Mouse (Mus musculus): ENCODE measurements around the gene Trpc7.
A peak's percentile ranks its signal among the peaks of the same experiment; 100 is the strongest.

The Trpc7 gene

DNA sequence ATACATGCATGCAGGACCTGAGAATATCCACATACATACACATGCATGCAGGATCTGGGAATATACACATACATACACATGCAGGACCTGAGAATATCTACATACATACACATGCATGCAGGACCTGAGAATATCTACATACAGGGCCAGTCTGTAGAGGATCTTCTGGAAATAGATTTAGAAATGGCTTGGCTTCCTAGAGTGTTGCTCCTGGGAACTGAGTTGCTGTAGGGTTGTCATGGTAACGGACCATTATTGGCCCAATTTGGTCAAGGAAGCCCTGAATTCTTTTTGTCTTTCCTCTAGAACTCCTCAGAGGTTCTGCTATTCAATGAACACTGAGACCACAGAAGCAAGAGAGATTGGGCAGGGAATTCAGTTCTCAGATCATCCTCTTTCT lies 113.2 kb downstream of the Trpc7 start:
- no peak for DNase-seq

GRCm38 (mm10) chr13:56781697-56782096 lies 114.1 kb downstream of the Trpc7 start:
- no peak for DNase-seq

- DNase-seq = no peak
Measured at GRCm38 (mm10) chr13:56780746-56781469, 114.9 kb downstream of the Trpc7 start.

GRCm38 (mm10) chr13:56774304-56774703 lies 121.5 kb downstream of the Trpc7 start:
- no peak for DNase-seq

DNA sequence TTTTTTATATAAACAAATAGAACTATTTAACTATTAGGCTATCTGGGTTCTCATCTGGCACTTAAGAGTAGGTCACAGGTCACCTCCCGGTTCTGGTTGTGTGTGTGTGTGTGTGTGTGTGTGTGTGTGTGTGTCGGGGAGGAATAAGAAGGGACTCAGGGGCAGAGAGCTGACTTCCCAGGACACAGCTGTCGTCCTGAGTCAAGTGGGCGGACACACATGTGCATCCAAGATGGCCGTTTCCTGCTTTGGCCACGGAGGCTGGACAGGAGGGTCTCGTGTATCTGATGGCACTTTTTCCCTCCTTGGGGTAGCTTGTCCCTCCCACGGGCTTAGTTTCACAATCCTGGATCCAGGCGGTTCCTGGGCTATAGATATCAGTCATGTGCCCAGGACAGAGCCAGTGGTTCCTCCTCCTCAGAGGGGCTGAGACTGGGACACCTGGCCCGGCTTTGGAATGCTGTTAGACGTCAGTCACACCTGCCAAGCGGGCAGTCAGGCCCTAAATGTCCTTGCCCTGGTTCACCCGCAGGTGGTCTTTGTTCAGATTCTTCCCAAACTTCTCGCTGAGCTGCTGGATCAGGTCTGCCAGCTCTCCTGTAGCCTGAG lies 122.4 kb downstream of the Trpc7 start:
- DNase-seq = no peak

DNA sequence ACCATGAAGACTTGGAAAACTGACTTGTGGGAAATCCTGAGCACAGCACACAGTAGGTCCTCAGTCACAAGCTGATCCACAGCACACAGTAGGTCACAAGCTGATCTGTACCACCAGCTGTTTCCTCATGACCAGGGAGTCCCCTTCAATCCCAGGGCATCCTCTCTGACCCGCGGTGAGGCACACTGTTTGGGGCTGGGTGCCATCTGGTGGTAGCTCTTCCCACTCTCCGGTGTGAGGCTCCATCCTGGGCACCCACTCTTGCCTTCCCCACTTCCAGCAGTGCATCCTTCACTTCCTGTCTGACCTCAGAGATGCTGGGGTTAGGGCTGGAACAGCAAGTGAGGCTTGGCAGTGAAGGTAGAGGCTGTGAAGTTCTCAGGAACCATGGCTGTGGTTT lies 123.2 kb downstream of the Trpc7 start:
- no peak for DNase-seq

GRCm38 (mm10) chr13:56770786-56771185 lies 125.0 kb downstream of the Trpc7 start:
- no peak for DNase-seq

DNA sequence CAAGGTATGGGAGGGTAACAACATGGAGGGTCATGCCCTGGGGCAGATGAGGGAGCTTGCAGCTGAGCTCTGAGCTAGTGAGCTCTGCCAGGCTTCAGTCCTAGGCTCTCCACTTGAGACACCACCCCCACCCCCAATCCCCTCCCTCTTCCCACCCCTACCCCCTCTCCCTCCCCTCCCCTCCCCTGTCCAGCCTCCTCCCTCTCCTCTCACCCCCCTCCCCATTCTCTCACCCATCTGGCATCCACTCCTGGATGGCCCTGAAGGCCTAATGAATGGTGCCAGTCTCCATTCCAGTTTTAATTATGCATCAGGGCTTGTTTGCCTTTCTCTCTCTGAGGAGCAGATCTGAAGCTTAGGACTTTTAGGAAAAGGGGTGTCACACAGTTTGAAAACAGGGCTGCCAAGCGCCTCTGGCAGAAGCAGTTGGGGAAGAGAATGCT lies 125.6 kb downstream of the Trpc7 start:
- no peak for DNase-seq

- DNase-seq = no peak
Measured at GRCm38 (mm10) chr13:56769431-56769830, 126.4 kb downstream of the Trpc7 start.

DNA sequence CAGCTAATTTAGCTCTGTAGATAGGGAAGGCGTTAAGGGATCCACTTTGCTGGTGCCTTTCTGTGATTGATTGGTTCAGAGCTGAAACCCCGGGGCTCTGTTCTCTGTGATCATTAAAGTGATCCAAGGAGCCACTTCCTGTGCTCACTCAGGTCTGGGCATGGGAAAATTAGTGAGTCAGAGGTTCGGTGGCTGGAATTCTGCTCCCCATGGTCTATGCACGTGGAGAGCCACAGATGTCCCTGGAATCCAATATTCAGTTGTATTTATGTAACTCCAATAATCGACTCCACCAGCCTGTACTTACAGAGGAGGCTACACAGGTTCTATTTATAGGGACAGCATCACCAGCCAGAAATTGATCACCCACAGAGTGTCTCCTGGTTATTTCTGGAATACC lies 129.6 kb downstream of the Trpc7 start:
- DNase-seq = no peak

GRCm38 (mm10) chr13:56765284-56766032 lies 130.3 kb downstream of the Trpc7 start:
- no peak for DNase-seq

DNA sequence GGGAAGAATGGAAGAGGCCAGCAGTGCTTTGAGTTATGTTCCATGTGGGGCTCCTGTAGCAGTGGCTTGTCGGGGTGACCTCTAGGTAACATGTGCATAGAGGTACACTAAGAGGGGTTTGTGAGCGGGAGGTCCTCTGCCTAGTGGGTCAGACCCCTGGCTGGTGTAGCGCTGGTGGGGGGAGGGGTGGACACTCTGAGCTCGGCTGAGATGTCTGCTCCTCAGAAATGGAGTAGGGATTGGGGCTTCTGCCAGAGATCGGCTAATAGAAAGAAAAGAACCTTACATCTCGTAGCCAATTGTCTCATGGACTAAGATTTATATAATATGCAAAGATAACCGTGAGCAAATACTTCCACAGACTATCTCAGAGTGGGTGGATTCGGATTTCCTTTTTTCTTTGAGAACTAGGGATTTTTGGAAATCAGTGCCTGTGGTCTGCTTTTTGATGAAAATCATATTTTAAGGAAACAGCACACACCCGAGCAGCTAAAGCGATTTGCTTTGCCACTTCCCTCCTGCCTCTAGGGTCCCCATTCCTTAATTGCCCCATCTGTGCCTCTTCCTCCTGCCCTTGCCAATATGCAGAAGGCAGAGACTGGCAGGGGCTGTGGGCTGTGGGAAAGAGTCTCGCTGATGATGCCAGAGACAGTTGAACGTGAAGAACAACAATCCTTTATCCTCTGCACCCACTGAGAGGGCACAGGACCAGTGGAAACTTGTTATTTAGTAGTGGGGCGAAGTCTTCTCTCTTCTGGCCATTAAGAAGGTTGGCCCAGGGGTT lies 133.2 kb downstream of the Trpc7 start:
- DNase-seq = no peak

DNA sequence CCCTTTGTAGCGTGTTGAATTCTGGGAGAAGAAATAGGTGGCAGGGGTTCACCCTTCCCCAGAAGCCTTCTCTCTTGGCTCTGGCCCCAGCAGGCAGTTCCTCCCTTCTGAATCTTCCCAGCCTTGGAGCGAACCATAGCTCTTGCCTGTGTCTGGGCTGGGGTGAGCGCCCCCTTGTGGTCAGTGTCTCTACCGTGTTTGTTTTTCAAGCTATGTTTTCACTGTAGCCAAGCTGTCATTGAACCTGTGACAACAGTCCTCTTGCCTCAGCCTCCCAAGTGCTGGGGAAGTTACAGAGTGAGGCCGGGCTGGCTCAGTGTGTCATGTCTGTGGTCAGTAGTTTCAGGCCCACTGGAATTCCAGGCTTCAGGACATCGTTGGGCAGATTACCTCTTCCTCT lies 137.3 kb downstream of the Trpc7 start:
- peak; percentile 81 for DNase-seq

DNA sequence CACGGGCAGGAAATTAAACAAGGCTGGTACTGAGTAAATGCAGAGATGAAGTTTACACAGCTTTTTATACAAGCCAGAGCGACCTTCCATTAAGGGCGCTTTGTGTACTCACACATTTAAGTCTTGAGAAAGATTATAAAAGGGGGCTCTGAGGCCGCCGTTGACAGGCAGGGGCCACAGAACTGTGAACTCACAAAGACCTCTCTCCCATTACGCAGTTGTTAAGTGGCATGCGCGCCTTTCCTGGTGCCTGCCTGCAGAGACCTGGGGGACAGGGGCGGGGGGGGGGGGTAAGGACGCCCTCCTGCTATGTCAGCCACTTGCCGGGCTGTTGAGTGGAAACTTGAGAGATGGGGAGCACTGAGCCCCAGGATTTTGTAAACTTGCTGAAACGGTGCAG lies 138.6 kb downstream of the Trpc7 start:
- no peak for DNase-seq

DNA sequence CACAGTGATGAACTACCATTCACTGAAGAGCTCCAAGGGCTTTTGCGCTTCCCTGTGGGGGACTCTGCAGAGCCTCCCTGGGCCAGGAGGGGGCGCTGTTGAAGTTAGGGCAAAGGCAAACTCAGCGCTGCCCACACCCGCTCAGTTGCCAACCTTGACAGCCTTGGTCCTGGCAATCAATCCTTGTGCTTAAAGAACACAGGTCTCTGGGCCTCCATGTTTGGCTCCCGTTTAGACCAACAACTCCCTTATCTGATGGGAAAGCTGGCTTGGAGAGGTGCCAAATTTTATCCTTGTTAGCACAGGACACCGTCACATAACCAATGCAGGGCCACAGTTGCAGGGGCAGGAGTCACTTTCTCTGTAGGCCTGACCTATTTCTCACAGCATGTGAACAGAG lies 139.9 kb downstream of the Trpc7 start:
- peak; percentile 54 for DNase-seq

- DNase-seq = no peak
Measured at GRCm38 (mm10) chr13:56753192-56753951, 142.4 kb downstream of the Trpc7 start, which contains the start of gene Gm45623. TSS of gene Gm45623 (minus strand) at chr13:56753827.

- no peak for DNase-seq
Measured at GRCm38 (mm10) chr13:56752474-56753191, 143.2 kb downstream of the Trpc7 start.

DNA sequence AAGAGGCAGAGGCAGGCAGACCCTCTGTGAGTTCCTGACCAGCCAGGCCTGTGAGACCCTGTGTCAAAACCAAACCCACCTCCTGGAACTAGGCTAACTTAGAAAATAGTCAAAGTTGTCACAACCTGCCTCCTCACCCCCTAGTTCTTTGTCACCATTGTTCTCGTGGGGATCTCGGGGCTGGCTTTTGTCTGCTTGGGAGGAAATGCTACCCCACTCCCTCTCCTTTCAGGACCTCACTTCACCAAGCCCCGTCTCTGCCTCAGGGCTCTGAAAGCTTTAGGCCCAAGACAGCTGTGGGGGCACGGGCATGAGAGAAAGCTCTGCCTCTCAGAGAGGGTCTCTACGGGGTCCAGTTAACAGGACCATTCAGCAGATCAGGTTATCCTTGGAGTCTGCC lies 144.0 kb downstream of the Trpc7 start:
- DNase-seq = no peak

DNA sequence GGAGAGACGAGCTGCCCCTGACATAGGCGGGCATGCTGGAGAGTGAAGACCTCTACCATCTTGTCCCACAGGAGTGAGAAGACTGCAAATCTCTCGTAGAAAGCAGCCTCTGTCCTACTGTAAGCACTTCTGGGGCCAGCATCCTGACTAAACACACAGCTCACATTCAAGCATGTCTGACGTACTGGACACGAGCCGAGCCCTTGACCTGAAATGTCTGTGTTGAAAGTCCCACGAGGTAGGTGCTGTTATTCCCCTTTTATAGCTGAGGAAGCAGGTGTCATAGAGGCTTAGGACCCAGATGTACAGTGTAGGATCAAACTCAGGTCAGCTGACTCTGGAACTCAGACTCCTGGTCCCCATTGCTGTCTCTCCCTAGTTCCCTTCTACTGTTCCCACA lies 146.4 kb downstream of the Trpc7 start:
- DNase-seq = no peak

GRCm38 (mm10) chr13:56747554-56747953 lies 148.2 kb downstream of the Trpc7 start:
- DNase-seq = no peak

DNA sequence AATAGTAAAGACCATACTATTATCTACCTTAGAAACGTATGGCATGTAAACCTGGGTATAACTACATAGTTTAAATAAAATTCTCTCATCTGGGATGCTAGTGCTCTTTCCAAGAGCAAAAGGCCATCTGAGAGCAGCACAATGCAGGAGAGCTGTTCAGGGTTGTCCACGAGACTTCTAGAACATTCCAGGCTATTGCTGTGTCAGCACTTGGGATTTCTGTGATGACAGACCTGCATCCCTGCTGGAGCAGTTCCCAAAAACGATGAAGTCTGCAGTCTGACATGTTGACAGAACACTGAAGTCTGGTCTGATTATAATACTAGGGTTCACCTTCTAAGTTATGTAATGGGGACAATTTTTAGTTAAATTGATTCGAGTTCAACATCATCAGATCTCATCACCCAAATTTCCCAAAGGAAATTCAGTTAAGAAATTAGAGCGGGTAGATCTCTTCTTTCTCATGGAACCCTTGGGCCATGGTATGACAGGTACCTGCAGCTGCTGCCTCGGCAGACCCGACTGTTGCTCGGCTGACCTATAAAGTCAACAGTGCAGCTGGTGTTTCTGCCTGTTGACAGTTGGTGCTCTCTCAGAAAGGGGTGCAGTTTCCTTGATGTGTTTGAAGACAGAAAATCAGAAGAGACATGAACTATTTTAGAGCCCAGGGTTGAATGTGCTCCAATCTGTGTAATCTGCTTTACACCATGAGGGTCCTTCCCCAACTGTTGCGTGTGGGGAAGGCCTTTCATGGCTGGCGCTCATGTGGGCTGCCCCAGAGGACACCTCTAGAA lies 148.9 kb downstream of the Trpc7 start:
- no peak for DNase-seq

All from right cerebral cortex, postnatal 4 days (tissue).